Mouse (Mus musculus) cerebellum, adult 9-10 months (tissue): ENCODE results near the gene Rnf168.
A peak's percentile ranks its signal among the peaks of the same experiment; 100 is the strongest.
"Not testable (repeated sequence)": the region's sequence is repeated elsewhere in the genome, so short reads cannot be mapped to it uniquely, and the experiment has no call there.

Source experiments
- DNase-seq: peaks from one replicate; pipeline ENCODE4 v3.0.0; 2022

The Rnf168 gene

DNA sequence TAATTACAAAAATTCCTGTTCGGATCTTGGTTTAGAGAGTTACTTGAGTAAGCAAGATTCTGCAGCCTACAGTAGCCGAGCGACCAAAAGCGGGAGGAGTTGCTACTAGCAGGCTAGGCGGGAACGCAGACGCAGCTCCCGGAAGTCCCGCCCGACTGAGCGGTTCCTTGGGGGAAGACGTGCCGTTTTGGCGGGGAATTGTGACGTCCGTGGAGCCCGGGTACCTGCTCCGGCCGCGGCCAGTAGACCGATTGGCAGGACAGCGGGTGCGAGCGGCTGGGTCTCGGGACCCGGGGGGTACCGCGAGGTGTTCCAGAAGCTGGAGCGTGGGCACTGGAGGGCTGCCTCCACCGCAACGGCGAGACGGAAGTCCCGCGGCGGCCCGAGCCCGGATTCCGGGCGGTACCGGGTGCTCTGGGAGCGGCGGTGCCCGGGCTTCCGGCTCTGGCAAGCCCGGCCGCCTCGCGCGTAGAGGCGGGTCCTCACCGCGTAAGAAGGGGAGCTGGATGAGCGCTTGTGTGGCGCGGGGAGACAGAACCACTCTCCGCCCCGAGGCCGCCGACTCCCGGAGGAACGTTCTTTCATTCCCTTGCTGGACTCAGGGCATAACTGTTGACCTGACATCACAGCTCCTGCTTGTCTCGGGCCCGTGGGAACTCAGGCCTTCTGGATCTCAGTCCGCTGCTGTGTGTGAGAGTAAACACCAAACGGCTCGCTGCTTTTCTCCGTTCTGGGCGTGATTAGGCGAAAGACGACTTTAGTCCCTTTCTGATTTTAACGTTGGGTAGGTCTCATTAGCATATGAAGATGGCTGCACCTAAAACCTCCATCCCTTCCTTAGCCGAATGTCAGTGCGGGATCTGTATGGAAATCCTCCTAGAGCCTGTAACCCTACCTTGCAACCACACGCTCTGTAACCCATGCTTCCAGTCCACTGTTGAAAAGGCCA lies at the start of gene Rnf168:
Gene Rnf168 (plus strand): TSS at position 152 of the 949 bp plus-strand sequence.
- DNase-seq, result peak; percentile 89

DNA sequence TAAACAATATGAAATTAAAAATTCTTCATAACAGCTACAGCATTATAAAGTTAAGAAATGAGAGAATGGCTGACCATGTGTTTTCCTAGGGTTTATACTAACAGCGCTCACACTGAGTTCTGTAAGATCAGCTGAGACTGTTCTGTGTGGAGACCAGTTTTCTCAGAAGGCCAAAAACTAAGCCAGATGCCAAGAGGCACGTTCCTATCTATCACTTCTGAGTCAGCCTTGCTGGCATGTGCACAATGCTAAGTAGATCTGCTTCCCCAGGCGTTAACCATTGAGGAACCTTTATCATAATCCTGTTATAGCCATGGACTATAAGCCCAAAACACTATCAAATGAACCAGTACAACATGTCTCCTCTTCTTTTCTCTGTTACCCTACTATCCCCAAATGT lies 45.2 kb upstream of the Rnf168 start:
- DNase-seq, result not testable (repeated sequence)

DNA sequence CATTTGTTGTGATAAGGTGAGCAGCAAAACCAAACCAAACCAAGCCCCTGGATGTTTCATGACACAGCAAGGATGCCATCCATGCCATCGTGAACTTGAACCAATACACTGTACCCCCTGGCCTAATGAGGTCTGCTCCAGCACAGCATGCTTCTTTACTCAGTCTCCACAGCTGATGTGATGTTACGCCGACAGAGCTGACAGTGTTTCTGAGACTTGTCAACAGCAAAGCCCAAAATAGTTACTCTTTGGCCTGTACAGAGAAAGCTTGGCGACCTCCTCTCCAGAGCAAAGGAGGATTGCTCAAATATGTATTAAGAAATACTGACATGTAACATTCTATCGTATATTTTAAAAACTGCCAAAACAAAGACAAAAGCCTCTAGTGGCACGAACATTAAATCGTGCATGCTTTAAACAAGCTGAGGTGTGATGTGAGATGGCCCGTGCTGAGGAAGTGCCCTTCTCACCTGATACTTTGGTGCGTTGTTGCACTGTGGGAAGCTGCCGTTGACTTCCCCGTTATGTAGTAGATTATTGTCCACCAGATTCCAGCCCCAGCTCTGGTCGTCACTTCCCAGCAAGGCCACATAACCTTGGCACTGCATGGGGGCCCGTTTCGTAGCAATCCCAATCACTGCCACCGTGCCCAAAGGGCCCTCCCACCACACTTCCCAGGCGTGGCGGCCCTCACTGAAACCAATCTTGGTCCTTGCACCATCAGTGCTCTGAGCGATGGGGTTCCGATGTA lies 39.2 kb upstream of the Rnf168 start:
- DNase-seq, result no peak

DNA sequence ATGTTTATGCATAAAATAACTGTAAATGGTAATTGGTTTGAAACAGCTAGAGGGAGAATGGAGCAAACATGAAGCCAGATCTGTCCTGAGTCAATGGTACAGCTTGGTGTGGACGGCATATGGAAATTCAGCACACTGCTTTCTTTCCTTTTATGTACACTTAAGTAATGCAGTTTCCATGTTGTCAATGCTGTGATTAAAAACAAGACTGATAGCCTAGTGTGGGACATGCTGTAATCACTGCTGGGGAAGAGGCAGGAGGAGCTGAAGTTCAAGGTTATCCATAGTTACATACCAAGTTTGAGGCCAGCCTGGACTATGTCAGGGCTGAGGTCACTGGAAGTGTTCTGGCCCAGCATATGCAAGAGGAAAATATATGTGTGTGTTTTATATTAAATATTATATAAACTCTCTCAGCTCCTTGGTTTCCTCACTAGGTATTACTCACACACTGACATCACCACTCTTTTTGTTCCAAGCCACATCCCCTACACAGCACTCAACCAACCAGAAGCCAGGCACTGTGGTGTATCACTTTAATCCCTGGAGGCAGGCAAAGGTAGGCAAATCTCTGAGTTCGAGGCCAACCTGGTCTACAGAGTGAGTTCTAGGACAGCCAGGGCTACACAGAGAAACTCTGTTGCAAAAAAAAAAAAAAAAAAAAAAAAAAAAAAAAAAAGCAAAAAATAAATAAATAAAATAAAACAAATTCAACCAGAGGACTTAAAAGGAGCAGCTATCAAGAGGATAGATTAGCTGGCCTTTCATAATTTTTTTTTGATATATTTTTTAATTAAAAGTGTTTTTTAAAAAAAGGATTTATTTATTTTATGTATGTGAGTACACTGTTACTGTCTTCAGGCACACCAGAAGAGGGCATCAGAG lies 37.6 kb upstream of the Rnf168 start:
- DNase-seq, result no peak

DNA sequence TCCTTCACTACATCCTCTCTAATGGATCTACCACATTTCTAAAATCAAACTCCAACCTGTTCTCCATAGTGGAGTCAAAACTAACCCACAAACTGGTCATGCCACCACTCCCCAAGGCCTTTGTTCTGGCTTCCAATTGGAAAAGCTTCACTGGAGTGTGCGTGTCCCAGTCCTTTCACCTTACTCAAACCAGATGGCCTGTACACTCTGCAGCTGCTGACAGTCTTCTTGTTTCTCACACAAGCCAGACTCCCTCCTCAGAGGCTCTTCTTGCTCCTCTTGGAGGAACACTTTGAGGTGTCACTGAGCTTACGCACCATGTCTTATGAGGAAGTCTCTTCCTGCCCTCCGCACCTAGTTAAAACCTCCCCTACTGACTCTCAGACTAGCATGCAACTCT lies 33.4 kb upstream of the Rnf168 start:
- no peak for DNase-seq

DNA sequence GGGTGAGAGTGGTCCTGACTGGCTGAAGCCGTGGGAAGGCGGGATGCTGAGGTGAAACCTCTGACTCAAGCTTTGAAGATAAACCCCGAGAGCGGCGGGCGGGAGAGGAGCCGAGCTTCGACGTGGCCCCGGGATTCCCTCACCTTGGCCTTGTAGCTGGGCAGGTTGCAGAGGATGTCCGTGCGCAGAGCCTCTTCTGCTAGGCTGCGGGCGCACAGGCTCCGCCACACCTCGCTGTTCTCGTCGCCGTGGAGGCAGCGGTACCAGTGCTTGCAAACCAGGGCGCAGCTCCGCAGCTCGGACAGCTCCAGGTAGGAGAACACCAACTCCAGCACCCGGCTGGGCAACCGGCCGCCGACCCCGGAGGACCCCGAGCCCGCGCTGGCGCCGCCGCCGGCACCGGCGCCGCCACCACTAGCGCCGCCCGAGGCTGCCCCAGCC lies 30.9 kb upstream of the Rnf168 start:
- DNase-seq, result peak; percentile 65

DNA sequence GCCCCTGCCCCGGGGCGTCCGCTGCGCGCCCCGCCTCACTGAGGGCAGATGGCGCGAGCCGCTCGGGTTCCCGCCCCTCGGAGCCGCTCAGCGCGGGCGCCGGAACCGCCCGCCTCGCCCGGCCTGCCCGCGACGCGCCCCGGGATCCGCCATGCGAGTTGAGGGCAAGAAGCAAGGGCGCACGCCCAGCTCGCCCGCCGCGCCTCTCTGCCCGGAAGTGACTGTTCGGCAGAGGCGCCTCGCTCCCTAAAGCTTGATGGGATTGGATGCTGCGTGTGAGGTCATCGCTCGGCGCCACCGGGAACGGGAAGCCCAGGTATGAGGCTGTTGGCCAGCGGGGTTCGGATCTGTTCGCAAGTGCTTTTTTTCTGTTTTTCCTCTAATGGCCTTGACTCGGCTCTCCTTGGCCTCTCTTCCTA lies 30.3 kb upstream of the Rnf168 start, which contains the start of the genes Fbxo45 and Wdr53:
Gene Fbxo45 (minus strand): TSS at position 207 of the 419 bp plus-strand sequence.
Gene Wdr53 (plus strand): TSS at position 276 of the 419 bp plus-strand sequence.
- DNase-seq, result peak; percentile 98

DNA sequence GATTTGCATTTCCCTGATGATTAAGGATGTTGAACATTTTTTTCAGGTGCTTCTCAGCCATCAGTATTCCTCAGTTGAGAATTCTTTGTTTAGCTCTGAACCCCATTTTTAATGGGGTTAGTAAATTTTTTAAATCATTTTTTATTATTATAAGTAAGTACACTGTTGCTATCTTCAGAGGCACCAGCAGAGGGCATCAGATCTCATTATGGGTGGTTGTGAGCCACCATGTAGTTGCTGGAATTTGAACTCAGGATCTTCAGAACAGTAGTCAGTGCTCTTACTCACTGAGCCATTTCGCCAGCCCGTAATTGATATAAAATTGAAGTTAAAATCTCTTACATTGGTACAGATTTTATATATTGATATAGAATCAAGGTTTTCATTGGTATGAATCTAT lies 13.0 kb upstream of the Rnf168 start:
- not testable (repeated sequence) for DNase-seq

DNA sequence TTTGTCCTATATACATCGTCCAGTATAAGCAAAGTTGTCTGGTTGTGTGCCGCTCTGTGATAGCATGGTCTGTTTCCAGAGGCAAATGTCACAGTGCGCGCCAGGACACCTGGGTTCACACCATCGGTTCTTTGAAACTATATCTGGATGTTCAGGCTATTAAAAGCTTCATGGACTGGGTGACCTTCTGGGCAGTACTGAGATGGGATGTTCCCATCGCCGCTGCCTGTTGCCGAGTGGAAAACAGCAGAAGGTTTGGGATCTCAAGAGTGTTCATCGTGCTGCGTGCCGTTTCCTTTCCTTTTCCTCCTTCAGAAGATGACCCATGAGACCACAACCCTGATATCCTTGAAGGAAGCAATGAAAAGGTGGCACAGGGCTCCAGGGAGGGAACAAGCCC lies 6.0 kb upstream of the Rnf168 start, which contains the start of gene Smco1:
Gene Smco1 (plus strand): TSS at position 178 of the 400 bp plus-strand sequence.
- no peak for DNase-seq

DNA sequence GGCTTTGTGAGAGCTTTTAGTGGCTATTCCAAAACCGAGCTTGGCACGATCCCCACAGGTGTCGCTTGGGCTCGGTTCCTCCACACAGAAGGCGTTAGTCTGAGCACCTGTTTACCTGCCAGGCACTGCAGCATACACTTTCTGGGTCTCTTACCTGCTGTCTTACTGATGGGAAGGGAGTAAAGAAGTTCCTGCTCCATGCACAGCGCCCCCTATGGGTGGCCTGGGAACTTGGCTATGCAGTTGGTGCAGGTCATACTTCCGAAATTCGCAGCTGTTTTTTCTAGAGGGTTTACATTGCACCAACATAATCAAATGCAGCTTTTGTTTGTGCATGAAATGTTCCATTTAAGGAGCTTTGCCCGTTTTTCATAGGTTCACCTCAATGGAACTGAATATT lies 3.9 kb upstream of the Rnf168 start:
- no peak for DNase-seq

DNA sequence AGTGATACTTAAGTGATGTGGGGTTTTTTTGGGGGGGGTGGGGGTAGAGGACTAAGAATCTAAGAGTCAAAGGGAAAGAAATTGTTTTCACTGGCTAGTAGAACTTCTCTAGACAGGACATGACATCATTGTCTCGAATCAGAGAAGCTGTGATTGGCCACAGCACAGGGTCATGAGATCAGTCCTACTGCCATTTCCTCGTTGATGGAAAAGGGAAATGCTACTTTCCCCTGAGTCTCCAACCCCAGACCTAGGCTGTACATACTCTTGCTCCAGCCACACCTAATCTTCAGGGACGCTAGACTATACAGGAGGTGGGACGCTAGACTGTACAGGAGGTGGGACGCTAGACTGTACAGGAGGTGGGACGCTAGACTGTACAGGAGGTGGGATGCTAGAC lies 2.2 kb upstream of the Rnf168 start:
- DNase-seq, result no peak

DNA sequence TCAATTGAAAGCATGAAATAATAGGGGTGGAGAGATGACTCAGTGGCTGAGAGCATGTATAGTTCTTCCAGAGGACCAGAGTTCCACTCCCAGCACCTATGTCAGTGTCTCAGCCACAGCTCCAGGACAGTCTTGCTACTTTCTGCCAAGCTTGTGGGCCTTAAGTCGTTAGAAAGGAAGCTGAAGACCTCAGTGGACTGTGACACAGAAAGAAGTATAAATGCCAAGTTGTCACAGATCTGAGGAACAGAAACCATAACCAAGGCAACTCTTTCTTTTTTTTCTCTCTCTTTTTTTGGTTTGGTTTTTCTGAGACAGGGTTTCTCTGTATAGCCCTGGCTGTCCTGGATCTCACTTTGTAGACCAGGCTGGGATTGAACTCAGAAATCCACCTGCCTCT lies 1.4 kb upstream of the Rnf168 start:
- DNase-seq, result no peak

DNA sequence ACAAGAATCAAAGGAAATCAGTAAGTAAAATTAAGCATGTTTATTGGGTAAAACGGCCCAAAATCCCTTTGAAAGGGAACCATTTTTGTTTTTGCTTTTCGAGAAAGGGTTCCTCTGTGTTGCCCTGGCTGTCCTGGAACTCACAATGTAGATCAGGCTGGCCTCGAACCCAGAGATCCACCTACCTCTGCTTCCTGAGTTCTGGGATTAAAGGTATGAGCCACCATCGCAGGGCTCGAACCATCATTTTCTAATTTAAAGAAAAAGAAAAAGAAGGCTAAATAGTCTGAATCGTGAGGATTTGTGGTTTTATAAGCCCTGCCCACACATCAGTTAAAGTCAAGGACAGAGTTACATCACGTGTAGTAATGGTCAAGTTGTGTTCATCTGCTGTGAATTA lies 1.1 kb downstream of the Rnf168 start:
- peak; percentile 25 for DNase-seq

DNA sequence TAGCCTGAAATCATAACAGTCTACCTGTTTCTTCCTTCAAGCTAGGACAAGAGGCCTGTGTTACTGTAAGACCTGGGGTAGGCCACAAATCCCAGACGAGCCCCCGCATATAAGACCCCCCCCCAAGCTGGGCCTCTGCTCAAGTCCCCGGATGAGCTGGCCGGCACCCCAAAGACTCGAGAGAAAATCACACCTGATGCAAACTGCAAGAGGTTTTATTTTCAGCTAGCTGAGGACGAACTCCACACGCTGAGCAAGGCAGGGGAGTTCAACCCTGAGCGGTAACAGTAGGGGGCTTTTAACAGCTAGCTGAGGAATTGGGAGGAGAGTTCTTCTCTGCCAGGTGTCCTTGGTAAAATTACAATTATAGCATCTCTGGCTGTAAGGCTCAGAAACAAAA lies 3.0 kb downstream of the Rnf168 start:
- no peak for DNase-seq

DNA sequence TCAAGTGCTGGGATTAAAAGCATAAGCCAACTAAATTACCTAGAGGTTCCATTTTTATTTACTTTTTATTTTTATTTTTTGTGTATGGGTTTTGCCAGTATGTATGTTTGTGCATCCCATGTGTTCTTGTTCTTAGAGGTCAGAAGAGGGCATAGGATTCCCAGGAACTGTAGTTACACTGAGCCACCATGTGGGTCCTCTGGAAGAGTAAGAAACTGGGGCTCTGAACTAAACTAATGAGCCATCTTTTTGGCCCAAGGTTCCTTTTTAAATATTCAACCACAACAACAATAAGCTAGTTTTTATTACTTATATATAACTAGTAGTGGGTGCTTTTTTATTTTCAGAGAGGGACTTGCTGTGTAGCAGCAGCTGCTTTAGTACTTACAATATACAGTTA lies 5.3 kb downstream of the Rnf168 start:
- DNase-seq, result no peak

DNA sequence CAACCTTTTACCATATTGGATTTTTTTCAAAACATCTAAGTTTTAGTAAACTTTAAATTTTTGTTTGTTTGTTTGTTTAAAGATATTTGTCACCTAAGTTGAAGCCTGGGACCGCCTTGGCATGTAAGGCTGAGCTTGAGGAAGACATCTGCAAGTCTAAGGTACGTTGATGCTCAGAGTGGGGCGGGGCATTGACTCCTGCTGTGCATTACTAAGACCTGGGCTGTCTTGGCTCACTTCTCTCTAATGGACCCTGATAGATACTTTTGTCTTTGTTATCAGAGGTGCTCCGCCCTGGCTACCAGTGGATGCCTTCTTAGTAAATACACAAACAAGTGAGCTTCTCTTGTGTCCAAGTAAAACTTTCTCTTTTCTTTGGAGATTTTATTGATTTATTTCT lies 14.6 kb downstream of the Rnf168 start:
- DNase-seq, result no peak

DNA sequence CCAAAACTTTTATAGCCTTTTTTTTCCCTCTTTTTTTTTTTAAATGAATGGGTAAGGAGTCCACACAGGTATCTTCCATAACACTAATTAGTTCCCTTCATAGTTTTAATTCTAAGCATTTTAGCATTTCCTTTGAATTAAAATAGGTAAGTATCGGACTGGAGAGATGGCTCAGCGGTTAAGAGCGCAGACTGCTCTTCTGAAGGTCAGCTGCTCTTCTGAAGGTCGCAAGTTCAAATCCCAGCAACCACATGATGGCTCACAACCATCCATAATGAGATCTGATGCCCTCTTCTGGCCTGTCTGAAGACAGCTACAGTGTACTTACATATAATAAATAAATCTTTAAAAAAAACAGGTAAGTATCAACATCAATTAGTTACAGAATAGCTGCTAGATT lies 22.4 kb downstream of the Rnf168 start:
- DNase-seq, result not testable (repeated sequence)

DNA sequence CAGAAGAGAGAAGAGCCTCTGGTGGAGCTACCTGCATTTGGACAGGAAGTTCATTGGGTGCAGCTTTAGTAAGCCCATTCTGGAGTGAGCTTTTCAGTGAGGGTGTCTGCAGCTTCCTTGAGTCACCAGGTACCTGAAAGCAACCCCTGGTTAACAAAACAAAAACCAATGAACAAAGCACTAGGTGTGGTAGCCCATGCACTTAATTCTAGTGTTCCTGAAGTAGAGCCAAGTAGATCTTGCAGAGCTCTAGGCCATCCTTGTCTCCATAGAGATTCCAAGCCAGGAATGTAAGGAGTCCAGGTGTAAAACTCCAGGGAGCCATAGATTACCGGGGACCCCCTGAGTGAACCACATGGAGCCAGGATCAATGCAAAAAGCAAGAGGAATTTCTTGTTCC lies 25.8 kb downstream of the Rnf168 start:
- no peak for DNase-seq

DNA sequence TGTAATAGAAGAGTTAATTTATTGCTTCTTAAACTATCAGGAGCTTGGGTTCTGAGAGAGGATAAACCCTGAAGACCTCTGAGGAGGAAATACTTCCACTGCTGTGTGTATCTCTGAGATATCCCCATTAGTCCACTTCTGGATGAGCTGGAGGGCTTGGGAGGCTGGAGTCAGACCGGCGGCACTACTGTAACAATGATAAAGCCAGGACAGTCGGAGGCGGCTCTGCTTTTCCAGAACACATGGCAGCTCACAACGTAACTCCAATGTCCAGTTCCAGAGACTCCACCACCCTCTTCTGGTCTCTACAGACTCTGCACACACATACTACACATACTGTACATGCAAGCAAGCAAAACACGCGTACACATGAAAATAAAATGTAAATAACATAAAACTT lies 26.6 kb downstream of the Rnf168 start:
- no peak for DNase-seq

DNA sequence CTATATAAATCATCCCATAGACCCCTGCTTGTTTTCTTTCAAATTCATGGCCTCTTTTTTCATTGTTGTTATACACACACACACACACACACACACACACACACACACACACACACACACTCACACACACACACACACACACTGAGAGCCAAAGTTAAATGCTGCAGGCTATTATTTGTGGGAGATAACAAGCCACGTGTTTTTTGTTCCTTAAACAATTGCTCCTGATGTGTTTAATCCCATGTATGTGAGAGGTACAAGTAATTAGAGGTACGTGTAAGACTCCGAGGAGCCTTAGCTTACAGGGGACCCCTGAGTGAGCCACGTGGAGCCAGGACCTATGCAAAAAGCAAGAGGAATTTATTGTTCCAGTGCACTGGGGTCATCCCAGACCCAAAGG lies 34.7 kb downstream of the Rnf168 start:
- DNase-seq, result no peak

DNA sequence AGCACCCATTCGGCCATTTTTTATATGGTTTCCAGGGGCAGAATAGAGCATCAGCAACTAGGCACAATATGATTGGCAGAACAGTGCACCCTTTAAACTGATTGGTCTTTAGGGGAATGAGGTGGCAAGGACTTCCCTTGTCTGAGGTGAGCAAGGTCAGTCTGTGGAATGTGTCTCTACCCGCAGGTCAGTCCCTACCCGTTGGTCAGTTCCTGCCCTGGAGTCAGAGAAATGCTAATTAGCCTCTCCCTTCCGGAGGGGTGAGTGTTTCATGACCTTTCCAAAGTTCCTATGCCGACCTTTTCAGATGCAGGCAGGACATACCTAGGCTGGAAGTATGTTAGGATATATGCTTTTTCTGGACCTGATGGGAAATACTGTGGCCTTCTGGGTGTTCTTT lies 35.1 kb downstream of the Rnf168 start:
- DNase-seq, result no peak

DNA sequence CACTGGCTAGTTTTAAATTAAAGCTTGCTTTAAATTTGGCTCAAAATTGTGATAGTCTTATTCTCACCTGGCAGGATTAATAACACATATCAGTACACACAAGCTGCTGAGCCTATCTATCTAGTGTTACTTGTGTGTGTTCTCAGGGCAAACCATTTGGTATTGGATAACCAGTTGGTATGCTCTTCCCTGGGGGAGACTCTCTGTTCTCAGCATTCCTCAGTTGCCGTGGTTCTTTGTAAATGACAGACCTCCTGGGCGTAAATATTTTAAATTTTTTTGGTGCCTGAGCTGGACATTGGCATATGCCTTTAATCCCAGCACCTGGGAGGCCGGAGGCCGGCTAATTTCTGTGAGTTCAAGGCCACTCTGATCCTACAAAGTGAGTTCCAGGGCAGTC lies 35.6 kb downstream of the Rnf168 start:
- no peak for DNase-seq

DNA sequence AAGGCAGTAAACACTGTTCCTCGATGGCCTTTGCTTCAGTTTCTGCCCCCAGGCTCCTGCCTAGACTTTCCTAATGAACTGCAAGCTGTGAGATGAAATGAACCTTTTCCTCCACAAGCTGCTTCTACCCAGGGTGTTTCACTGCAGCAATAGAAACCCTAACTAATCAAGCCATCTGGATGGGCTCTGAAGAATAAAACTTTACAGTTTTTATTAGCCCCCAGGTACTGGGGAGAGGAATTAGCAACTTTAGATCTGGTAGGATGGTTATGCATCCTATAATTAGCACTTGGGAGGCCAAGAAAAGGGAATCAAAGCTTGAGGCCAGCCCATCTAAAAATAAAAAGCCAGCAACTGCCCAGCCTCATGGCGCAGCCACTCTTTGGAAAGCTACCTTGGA lies 39.3 kb downstream of the Rnf168 start:
- no peak for DNase-seq
